Mouse (Mus musculus): Measurements from ENCODE around the gene Mpped2. TPM values are rescaled to one million over a fixed set of nuclear protein-coding genes. Genes with fewer than 3 reads are reported as not detected.

Gene Mpped2
- polyA plus RNA-seq, 1 experiment, result not detected

- Histone ChIP-seq H3K79me2 (ENCODE audit: control insufficient read depth, insufficient read depth) (no peaks in the 10 kb centered on the region), H3K4me3 (ENCODE audit: insufficient read depth, poor library complexity, severe bottlenecking) (no peak overlapping the region), H3K36me3 (ENCODE audit: control insufficient read depth, insufficient read depth) (no peaks in the 10 kb centered on the region), H3K79me3 (ENCODE audit: low read depth) (no peaks in the 10 kb centered on the region), H3K27me3 (ENCODE audit: control insufficient read depth, insufficient read depth, insufficient read length) (no peaks in the 10 kb centered on the region), H3ac (ENCODE audit: control insufficient read depth, insufficient read length, low read depth) (no peak overlapping the region)
- TF ChIP-seq CEBPB (IDR thresholded peaks at IDR 0.05; ENCODE audit: low read depth), result no peak
- TF ChIP-seq USF1 (IDR thresholded peaks at IDR 0.05; ENCODE audit: low read depth), result no peak
- no peak for TF ChIP-seq MYOG (IDR thresholded peaks at IDR 0.05; ENCODE audit: control insufficient read depth, extremely low read depth, insufficient read length)
- no peak for TF ChIP-seq MYOD1 (IDR thresholded peaks at IDR 0.05; ENCODE audit: control insufficient read depth, insufficient read length, low read depth)
- no peak for TF ChIP-seq CTCF (IDR thresholded peaks at IDR 0.05; ENCODE audit: control insufficient read depth, insufficient read depth, insufficient read length)
- no peak for TF ChIP-seq MAX (IDR thresholded peaks at IDR 0.05)
- no peak for TF ChIP-seq FOSL1 (IDR thresholded peaks at IDR 0.05; ENCODE audit: insufficient read depth, low read length, poor library complexity, severe bottlenecking)
Observed at GRCm38 (mm10) chr2:106825461-106825860, 132.4 kb downstream of the Mpped2 start.

- Histone ChIP-seq H3K79me2 (ENCODE audit: control insufficient read depth, insufficient read depth) (no peaks in the 10 kb centered on the region), H3K36me3 (ENCODE audit: control insufficient read depth, insufficient read depth) (no peaks in the 10 kb centered on the region), H3K27me3 (ENCODE audit: control insufficient read depth, insufficient read depth, insufficient read length) (no peaks in the 10 kb centered on the region), H3K4me3 (ENCODE audit: insufficient read depth, poor library complexity, severe bottlenecking) (no peak overlapping the region), H3K79me3 (ENCODE audit: low read depth) (no peaks in the 10 kb centered on the region), H3ac (ENCODE audit: control insufficient read depth, insufficient read length, low read depth) (no peak overlapping the region)
- TF ChIP-seq MYOG (IDR thresholded peaks at IDR 0.05; ENCODE audit: control insufficient read depth, extremely low read depth, insufficient read length) (no peak), USF1 (IDR thresholded peaks at IDR 0.05; ENCODE audit: low read depth) (no peak), CEBPB (IDR thresholded peaks at IDR 0.05; ENCODE audit: low read depth) (no peak), CTCF (IDR thresholded peaks at IDR 0.05; ENCODE audit: control insufficient read depth, insufficient read depth, insufficient read length) (no peak), MAX (IDR thresholded peaks at IDR 0.05) (no peak), MYOD1 (IDR thresholded peaks at IDR 0.05; ENCODE audit: control insufficient read depth, insufficient read length, low read depth) (no peak), FOSL1 (IDR thresholded peaks at IDR 0.05; ENCODE audit: insufficient read depth, low read length, poor library complexity, severe bottlenecking) (no peak)
Observed at GRCm38 (mm10) chr2:106826023-106826422, 133.0 kb downstream of the Mpped2 start.

- Histone ChIP-seq H3K27me3 (ENCODE audit: control insufficient read depth, insufficient read depth, insufficient read length) (peaks cover 3% of the 10 kb centered on the region), H3K79me3 (ENCODE audit: low read depth) (no peaks in the 10 kb centered on the region), H3ac (ENCODE audit: control insufficient read depth, insufficient read length, low read depth) (no peak overlapping the region), H3K79me2 (ENCODE audit: control insufficient read depth, insufficient read depth) (no peaks in the 10 kb centered on the region), H3K36me3 (ENCODE audit: control insufficient read depth, insufficient read depth) (no peaks in the 10 kb centered on the region), H3K4me3 (ENCODE audit: insufficient read depth, poor library complexity, severe bottlenecking) (no peak overlapping the region)
- TF ChIP-seq CTCF (IDR thresholded peaks at IDR 0.05; ENCODE audit: control insufficient read depth, insufficient read depth, insufficient read length) (no peak), FOSL1 (IDR thresholded peaks at IDR 0.05; ENCODE audit: insufficient read depth, low read length, poor library complexity, severe bottlenecking) (no peak), USF1 (IDR thresholded peaks at IDR 0.05; ENCODE audit: low read depth) (no peak), CEBPB (IDR thresholded peaks at IDR 0.05; ENCODE audit: low read depth) (no peak), MYOD1 (IDR thresholded peaks at IDR 0.05; ENCODE audit: control insufficient read depth, insufficient read length, low read depth) (no peak), MYOG (IDR thresholded peaks at IDR 0.05; ENCODE audit: control insufficient read depth, extremely low read depth, insufficient read length) (no peak), MAX (IDR thresholded peaks at IDR 0.05) (no peak)
Observed at GRCm38 (mm10) chr2:106826806-106827205, 133.7 kb downstream of the Mpped2 start.

- Histone ChIP-seq H3K27me3 (ENCODE audit: control insufficient read depth, insufficient read depth, insufficient read length) (peaks cover 4% of the 10 kb centered on the region), H3K79me3 (ENCODE audit: low read depth) (no peaks in the 10 kb centered on the region), H3K79me2 (ENCODE audit: control insufficient read depth, insufficient read depth) (no peaks in the 10 kb centered on the region), H3K4me3 (ENCODE audit: insufficient read depth, poor library complexity, severe bottlenecking) (no peak overlapping the region), H3K36me3 (ENCODE audit: control insufficient read depth, insufficient read depth) (no peaks in the 10 kb centered on the region), H3ac (ENCODE audit: control insufficient read depth, insufficient read length, low read depth) (no peak overlapping the region)
- TF ChIP-seq FOSL1 (IDR thresholded peaks at IDR 0.05; ENCODE audit: insufficient read depth, low read length, poor library complexity, severe bottlenecking), result no peak
- TF ChIP-seq MYOG (IDR thresholded peaks at IDR 0.05; ENCODE audit: control insufficient read depth, extremely low read depth, insufficient read length), result no peak
- TF ChIP-seq CTCF (IDR thresholded peaks at IDR 0.05; ENCODE audit: control insufficient read depth, insufficient read depth, insufficient read length), result no peak
- TF ChIP-seq USF1 (IDR thresholded peaks at IDR 0.05; ENCODE audit: low read depth), result no peak
- TF ChIP-seq MAX (IDR thresholded peaks at IDR 0.05), result no peak
- TF ChIP-seq MYOD1 (IDR thresholded peaks at IDR 0.05; ENCODE audit: control insufficient read depth, insufficient read length, low read depth), result no peak
- no peak for TF ChIP-seq CEBPB (IDR thresholded peaks at IDR 0.05; ENCODE audit: low read depth)
Observed at GRCm38 (mm10) chr2:106828573-106829310, 135.7 kb downstream of the Mpped2 start.

GRCm38 (mm10) chr2:106829420-106829819 is 136.4 kb downstream of the Mpped2 start:
- no peaks in the 10 kb centered on the region for H3K79me2 ChIP-seq (ENCODE audit: control insufficient read depth, insufficient read depth)
- H3K4me3 ChIP-seq (ENCODE audit: insufficient read depth, poor library complexity, severe bottlenecking), result no peak overlapping the region
- H3K79me3 ChIP-seq (ENCODE audit: low read depth), result no peaks in the 10 kb centered on the region
- peaks cover 4% of the 10 kb centered on the region for H3K27me3 ChIP-seq (ENCODE audit: control insufficient read depth, insufficient read depth, insufficient read length)
- TF ChIP-seq USF1 (IDR thresholded peaks at IDR 0.05; ENCODE audit: low read depth) (no peak), MAX (IDR thresholded peaks at IDR 0.05) (no peak), MYOD1 (IDR thresholded peaks at IDR 0.05; ENCODE audit: control insufficient read depth, insufficient read length, low read depth) (no peak), CTCF (IDR thresholded peaks at IDR 0.05; ENCODE audit: control insufficient read depth, insufficient read depth, insufficient read length) (no peak), FOSL1 (IDR thresholded peaks at IDR 0.05; ENCODE audit: insufficient read depth, low read length, poor library complexity, severe bottlenecking) (no peak), CEBPB (IDR thresholded peaks at IDR 0.05; ENCODE audit: low read depth) (no peak), MYOG (IDR thresholded peaks at IDR 0.05; ENCODE audit: control insufficient read depth, extremely low read depth, insufficient read length) (no peak)
- H3ac ChIP-seq (ENCODE audit: control insufficient read depth, insufficient read length, low read depth), result no peak overlapping the region
- no peaks in the 10 kb centered on the region for H3K36me3 ChIP-seq (ENCODE audit: control insufficient read depth, insufficient read depth)
